Mouse (Mus musculus) macrophage (primary cell): ENCODE data around the gene Tbxa2r. TPM values are rescaled to one million over a fixed set of nuclear protein-coding genes. Genes with fewer than 3 reads are reported as not detected.

Source experiments
- H3K27ac ChIP-seq: fragments of 350-480 bp; formaldehyde crosslinking; 2 replicates; pipeline ENCODE4 v1.9.0; 2021
- H3K36me3 ChIP-seq: fragments of 350-480 bp; formaldehyde crosslinking; 2 replicates; pipeline ENCODE4 v1.9.0; 2021; ENCODE audit errors: inconsistent target
- H3K4me3 ChIP-seq: fragments of 350-480 bp; formaldehyde crosslinking; 2 replicates; pipeline ENCODE4 v1.9.0; 2021; ENCODE audit errors: inconsistent target
- H3K79me2 ChIP-seq: fragments of 350-480 bp; formaldehyde crosslinking; 2 replicates; pipeline ENCODE4 v1.9.0; 2021; ENCODE audit errors: inconsistent target
- WGBS: methylation state at CpG from one replicate; pipeline ENCODE4 v1.1.7; 2026; ENCODE audit warnings: inconsistent platforms; ENCODE audit not compliant: missing documents; 5-methylcytosine and 5-hydroxymethylcytosine counted together
- polyA plus RNA-seq: library from polyadenylated mRNA; stranded (reverse); fragments of 250-400 nt; gene quantifications from 3 replicates; pipeline ENCODE4 v1.2.4, GENCODE M21; 2018; ENCODE audit warnings: inconsistent platforms

The Tbxa2r gene
- polyA plus RNA-seq, 1 experiment from 2014 or later = not detected

DNA sequence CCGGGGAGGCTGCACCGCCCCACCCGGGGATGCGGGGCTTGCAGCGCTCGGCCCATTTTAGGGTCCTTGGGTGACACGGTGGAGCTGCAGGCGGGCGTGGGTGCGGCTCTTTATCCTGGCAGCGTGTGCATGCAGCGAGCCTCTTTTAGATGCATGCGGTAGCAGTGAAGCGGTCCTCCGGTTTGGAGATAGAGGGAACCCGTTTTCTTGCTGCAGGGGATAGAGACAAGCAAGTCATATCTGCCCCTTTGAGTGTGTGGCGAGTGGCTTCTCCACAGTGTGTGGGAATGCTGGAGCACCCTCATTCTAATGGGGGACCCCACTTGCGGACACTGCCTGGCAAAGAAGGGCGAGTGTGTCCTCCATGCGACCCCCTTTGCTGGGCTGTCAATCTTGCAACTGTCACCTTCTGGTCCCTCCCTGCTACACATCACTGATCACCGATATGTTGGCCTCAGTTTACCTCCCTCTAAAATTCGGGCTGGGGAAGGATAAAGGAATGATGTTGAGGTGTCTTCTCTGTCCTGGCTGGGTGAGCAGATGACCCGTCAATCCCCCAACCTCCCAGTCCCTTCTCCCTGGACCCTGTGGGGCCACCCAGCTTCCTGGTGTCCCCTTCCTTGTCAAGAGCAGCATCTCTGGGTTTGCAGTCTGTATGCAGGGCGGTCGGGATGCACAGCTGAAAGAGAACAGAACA, 35.0 kb upstream of the Tbxa2r start:
- H3K27ac ChIP-seq = peak overlapping the region; percentile 43
- peak overlapping the region; percentile 79 for H3K4me3 ChIP-seq
- H3K79me2 ChIP-seq = peaks cover 54% of the 10 kb centered on the region
- WGBS = 2% methylated on average over 25 of the region's 25 CpGs
- H3K36me3 ChIP-seq = no peaks in the 10 kb centered on the region

DNA sequence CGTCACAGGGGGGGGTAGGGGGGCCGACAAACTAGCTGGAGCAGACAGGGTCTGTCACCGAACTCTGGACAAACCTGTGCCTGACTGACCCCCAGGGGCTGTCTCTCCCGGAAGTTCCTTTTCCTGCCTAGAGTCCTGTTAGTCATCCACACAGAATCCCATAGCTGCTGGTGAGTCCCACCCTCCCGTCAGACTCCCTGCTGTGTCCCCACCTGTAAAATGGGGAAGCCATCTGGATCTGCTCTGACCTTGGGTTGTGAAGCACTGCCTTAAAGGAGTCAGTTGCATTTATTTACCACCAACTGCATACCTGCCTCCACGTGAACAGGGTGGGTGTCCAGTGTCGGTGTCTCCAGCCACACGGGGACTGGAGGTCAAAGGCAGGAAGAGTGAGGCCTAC, 34.1 kb upstream of the Tbxa2r start:
- WGBS = 31% methylated on average over 8 of the region's 8 CpGs
- peak overlapping the region; percentile 79 for H3K4me3 ChIP-seq
- H3K27ac ChIP-seq = peak overlapping the region; percentile 43
- H3K79me2 ChIP-seq = peaks cover 63% of the 10 kb centered on the region
- no peaks in the 10 kb centered on the region for H3K36me3 ChIP-seq

DNA sequence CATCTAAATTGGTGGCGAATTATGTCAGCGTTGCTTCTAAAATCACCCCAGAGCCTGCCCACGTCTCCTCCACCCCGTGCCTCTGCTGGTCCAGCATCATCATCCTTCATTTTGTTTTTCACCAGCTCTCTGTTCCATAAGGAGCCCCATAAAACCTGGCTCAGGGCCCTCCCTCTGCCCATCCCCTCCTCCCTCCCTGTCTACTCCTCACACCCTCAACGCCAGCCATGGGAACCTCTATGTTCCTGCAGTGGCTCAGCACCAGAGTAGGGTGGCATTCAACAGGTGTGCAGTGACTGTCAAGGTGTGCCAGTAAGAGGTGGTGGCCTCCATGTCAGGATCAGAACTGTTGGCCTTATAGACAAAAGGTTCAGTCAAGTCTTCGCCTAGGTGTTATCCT, 33.3 kb upstream of the Tbxa2r start:
- Histone ChIP-seq H3K36me3 (no peaks in the 10 kb centered on the region), H3K4me3 (no peak overlapping the region), H3K27ac (no peak overlapping the region), H3K79me2 (peaks cover 71% of the 10 kb centered on the region)
- WGBS = 89% methylated on average over 6 of the region's 6 CpGs

DNA sequence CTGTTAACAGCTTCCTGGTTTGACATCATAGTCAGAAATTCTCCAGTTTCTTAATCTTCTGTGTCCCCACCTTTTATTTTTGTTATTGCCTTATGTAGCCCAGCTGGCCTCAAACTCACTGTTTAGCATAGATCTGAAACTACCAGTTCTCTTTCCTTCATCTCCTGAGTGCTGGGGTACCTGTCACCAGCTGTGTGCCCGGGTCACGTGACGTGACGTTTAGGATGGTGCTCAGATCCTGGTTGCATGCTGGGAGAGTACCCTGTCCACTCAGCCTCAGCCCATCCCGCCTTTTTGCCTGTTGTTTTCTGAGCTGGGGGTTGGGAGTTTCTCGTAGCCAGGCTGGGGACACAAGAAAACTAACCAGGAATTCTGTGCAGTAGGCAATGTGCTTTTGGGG, 31.3 kb upstream of the Tbxa2r start:
- Histone ChIP-seq H3K4me3 (peak overlapping the region; percentile 20; the same call in 1 of the 2 replicates), H3K27ac (peak overlapping the region; percentile 99), H3K36me3 (no peaks in the 10 kb centered on the region), H3K79me2 (peaks cover 91% of the 10 kb centered on the region)
- WGBS = 22% methylated on average over 6 of the region's 6 CpGs

DNA sequence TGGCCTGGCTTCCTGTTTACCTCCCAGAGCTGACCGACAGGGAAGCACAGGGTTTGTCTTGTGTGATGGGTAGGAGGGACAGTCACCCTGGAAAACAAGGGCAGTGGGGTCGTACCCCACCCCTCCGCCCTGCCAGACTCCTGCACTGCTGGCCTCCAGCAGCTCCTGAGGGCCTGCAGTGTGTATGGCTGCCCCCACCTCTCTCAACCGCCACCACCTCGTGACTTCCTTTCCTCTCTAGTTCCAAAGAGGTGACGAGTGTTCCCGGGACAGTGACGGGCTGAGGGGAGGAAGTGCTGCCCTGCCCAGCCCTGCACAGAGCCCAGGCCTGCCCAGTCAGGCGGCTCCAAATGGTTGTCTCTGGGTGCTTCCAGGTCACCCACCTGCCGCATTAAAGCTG, 30.7 kb upstream of the Tbxa2r start:
- H3K79me2 ChIP-seq = peaks cover 97% of the 10 kb centered on the region
- peak overlapping the region; percentile 20 for H3K4me3 ChIP-seq
- H3K36me3 ChIP-seq = no peaks in the 10 kb centered on the region
- 2% methylated on average over 10 of the region's 10 CpGs for WGBS
- H3K27ac ChIP-seq = peak overlapping the region; percentile 99

DNA sequence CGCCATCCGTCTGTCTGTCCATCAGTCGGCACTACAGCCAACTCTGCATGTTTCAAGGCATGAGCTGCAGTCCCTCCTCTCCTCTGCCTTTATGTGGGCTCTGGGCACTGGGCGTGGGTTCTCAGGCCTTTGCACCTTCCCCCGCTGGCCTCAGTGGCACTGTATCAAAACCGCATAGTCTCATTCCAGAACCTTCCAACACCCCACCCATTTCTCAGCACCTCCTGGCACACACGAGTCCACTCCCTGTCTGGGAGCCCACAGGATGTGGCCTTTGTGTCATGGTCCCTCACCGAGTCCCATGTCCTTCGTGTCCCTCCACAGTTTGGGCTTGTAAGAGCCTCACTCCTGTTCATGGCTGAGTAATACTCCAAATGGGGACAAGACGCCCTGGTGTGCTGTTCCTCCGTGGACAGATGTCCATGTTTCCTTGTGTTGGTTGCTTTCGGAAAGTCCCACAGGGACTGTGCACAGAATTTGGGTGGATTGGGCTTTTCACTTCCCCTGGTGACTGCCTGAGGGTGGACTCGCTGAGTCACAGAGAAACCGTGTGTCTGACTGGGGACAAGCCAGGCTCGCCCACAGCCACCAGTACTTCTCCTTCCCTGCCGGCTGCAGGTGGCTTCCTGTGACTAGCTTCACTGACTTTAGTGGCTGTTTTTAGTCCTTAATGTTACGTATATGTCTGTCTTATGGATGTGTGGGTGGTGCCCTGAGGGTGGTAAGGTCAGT, 30.0 kb upstream of the Tbxa2r start:
- peak overlapping the region; percentile 20 for H3K4me3 ChIP-seq
- H3K36me3 ChIP-seq = no peaks in the 10 kb centered on the region
- H3K79me2 ChIP-seq = peaks cover 100% of the 10 kb centered on the region
- WGBS = 25% methylated on average over 17 of the region's 17 CpGs
- peak overlapping the region; percentile 99 for H3K27ac ChIP-seq

DNA sequence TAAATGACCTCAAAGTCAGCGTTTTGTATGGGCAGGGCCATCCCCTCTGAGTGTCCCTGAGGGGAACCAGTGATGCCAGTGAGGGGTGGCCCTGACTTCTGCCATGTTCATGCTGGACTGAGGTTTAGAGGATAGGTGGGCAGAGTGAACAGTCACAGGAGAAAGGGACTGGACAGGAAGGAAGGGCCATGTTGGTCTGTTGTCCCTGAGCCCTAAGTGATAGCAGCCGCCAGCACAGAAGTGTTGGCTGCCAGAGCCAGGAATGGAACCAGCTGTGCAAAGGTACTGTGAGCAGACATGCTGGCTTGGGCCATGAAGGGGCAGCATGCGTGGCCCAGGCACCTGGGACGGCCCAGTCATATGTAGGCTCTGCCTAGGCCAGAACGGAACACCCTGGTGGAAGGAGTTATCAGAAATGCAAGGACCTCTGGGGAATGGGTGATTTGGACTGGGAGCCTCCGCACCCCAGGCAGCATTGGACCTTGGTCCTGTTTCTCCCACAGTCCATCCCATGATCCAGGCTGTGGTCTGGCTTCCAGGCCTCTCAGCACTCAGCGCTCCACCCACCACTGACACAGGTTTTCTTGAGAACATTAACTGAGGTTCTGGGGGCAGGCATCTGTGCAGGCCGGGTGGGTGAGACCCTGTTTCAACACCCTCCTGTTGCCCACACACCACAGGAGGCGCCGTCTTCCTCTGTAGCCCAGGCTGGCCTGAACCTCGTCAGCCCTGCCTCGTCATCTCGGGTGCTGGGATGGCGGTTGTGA, 28.8 kb upstream of the Tbxa2r start:
- H3K36me3 ChIP-seq = no peaks in the 10 kb centered on the region

DNA sequence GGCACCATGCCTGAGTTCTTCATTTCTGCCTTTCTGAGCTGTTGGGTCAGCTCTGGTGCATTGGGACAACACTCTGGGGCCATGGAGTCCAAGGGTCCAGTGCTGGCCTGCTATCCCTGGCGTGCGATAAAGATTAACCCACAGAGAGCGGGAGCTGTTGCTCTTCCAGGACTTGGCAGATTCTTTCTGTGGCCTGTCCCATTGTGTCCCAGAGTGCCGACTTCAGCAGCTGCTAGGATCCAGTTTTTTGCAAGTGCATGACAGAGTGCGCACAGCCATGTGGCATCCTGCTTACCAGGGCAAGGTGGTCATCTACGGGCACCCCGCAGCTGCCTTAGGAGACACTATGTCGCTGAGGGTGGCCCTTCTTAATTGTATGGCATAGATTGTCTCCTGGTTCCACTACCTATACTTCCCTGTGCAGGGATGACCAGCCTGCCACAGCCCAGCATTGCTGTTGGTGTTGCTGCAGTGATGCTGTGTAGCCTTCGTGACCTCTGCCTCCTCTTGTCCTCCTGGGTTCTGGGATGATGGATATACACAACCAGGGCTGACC, 28.1 kb upstream of the Tbxa2r start:
- peaks cover 100% of the 10 kb centered on the region for H3K79me2 ChIP-seq
- H3K36me3 ChIP-seq = peaks cover 4% of the 10 kb centered on the region; the same call in 1 of the 2 replicates
- WGBS = 94% methylated on average over 8 of the region's 9 CpGs
- H3K27ac ChIP-seq = peak overlapping the region; percentile 99
- no peak overlapping the region for H3K4me3 ChIP-seq

More for the DNA sequence above, 28.8 kb upstream of the Tbxa2r start:
- Histone ChIP-seq H3K4me3 (no peak overlapping the region), H3K27ac (peak overlapping the region; percentile 99), H3K79me2 (peaks cover 100% of the 10 kb centered on the region)
- 73% methylated on average over 14 of the region's 14 CpGs for WGBS

DNA sequence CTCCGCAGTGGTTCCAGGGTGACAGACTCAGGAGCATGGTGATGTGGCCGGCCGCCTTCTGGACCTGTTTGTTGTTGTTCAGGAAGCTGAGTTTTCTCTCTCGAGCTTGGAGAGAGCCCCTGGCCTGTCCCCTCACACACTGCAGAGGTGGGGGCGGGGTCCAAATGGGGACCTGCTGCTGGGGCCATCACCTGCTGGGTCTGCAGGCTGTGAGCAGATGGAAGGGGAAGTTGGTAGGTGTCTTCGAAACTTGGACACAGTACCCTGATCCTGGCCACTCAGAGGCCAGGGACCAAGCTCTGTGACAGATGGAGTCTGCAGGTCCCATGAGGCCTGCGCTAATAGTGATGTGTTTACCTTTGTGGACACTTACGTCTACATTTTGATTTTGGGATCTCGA, 27.2 kb upstream of the Tbxa2r start:
- Histone ChIP-seq H3K79me2 (peaks cover 100% of the 10 kb centered on the region), H3K36me3 (peaks cover 12% of the 10 kb centered on the region), H3K27ac (no peak overlapping the region), H3K4me3 (no peak overlapping the region)
- WGBS = 83% methylated on average over 9 of the region's 9 CpGs

DNA sequence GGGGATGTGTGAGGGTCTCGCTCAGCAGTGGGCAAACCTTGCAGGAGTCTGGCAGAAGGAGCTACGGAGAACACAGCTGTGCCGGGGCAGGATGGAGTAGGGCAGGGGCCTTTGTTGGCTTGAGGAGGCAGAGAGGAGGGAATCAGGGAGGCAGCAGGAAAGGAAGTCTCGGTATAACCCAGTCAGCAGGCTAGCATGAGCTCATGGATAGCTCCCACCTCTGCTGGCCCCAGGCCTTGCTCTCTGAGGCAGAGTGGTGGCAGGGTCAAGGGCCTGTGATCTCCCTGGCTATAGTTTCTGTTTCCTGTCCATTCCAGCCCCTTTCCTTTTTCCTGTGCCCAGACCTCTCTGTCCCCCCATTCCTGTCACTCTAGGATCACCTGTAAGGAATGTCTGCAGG, 26.2 kb upstream of the Tbxa2r start:
- H3K36me3 ChIP-seq = peaks cover 22% of the 10 kb centered on the region
- H3K79me2 ChIP-seq = peaks cover 99% of the 10 kb centered on the region
- no peak overlapping the region for H3K4me3 ChIP-seq
- H3K27ac ChIP-seq = peak overlapping the region; percentile 46
- WGBS = 85% methylated on average over 4 of the region's 4 CpGs

DNA sequence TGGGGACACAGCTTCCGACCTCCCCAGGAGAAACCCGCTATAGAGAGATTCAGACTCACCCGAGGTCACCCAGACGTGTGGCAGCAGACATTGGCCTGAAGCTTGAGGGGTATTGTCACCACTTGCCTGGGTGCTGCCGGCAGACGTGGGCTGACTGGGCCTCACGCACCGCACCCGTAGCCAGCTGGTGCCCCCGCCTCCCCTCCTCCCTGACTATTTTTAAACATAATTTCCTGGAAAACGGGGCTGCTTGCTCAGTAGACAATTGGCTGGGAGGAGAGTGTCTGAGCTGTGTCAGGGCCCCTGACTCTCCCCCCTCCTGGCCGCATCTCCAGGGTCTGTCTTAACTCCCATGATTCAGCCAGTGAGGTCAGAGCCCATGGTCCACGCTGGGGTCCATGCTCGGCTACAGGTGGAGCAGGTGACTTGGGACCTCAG, 25.7 kb upstream of the Tbxa2r start:
- Histone ChIP-seq H3K79me2 (peaks cover 94% of the 10 kb centered on the region), H3K27ac (peak overlapping the region; percentile 46), H3K4me3 (no peak overlapping the region), H3K36me3 (peaks cover 27% of the 10 kb centered on the region)
- WGBS = 34% methylated on average over 14 of the region's 14 CpGs

DNA sequence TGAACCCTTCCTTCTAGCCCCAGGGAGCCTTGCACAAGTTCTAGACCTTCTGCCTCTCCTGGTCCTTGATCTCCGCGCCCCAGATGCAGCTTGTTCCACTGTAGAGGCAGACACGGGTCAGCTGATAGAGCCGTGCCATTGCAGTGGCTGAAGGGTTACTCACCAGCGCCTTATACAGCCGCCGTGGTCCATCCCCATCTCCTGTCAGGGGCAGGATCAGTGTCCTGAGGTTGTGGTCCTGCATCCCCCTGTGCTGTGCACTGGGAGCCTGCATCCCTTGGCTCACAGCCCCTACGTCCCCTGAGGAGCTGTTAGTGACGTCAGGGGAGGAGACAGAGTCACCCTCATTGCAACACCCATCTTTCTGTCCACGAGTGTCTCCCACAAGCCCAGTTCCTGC, 25.3 kb upstream of the Tbxa2r start:
- H3K36me3 ChIP-seq = peaks cover 32% of the 10 kb centered on the region
- peaks cover 90% of the 10 kb centered on the region for H3K79me2 ChIP-seq
- no peak overlapping the region for H3K4me3 ChIP-seq
- WGBS = 20% methylated on average over 10 of the region's 10 CpGs
- H3K27ac ChIP-seq = peak overlapping the region; percentile 46

DNA sequence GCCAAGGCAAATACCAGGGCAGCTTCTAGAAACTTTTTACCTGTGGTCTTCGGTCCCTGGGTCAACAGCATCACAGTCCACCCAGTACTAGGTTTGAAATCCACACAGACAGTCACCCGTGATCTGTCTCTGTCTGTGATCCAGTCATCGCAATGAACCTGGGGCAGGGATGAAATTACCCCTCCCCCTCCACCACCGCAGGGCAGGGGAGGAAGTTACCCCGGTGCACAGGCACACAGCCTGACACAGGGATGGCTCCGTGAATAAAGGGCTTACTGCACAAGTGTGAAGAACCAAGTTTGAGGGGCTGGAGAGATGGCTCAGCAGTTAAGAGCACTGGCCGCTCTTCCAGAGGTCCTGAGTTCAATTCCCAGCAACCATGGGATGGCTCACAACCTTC, 24.8 kb upstream of the Tbxa2r start:
- H3K27ac ChIP-seq = peak overlapping the region; percentile 46
- 27% methylated on average over 7 of the region's 7 CpGs for WGBS
- no peak overlapping the region for H3K4me3 ChIP-seq
- peaks cover 37% of the 10 kb centered on the region for H3K36me3 ChIP-seq
- H3K79me2 ChIP-seq = peaks cover 85% of the 10 kb centered on the region

DNA sequence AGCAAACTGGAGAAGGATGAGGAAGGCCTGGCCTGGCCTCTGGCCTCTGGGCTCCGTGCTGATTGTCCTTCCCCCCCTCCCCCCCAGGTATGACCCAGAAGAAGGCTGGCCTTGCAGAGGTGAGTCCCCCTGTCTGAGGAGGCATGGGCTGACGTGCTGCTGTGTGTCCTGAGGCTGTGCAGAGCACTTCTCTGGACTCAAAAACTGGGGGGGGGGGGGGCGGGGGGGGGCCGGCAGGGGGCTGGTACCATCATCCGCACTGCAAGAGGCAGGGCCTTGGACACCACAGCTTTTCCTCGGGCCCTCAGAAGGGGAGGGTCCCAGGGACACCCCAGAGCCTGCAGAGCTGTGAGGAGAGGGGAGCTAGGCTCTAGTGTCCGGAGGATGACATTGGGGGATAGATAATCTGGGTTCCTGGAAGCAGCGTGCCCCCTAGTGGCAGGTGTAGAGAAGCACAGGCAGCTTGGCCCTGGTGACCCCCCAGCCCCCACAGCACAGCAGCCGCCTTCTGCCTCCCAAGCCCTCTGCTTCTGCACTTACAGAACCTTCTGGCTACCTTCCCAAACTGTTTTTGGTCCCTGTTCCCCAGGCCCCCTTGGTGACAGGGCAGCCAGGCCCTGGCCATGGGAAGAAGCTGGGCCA, 23.8 kb upstream of the Tbxa2r start:
- H3K79me2 ChIP-seq = peaks cover 75% of the 10 kb centered on the region
- peaks cover 46% of the 10 kb centered on the region for H3K36me3 ChIP-seq
- WGBS = 33% methylated on average over 6 of the region's 9 CpGs
- no peak overlapping the region for H3K27ac ChIP-seq
- no peak overlapping the region for H3K4me3 ChIP-seq
